Mouse (Mus musculus) heart, postnatal 14 days (tissue): ENCODE results near the gene Dkk3. TPM values are rescaled to one million over a fixed set of nuclear protein-coding genes. Genes with fewer than 3 reads are reported as not detected.
A peak's percentile ranks its signal among the peaks of the same experiment; 100 is the strongest.
"Not testable (repeated sequence)": the region's sequence is repeated elsewhere in the genome, so short reads cannot be mapped to it uniquely, and the experiment has no call there.

Experiments
- DNase-seq, 2 experiments: peaks; one replicate each; pipeline ENCODE4 v3.0.0; 2021 to 2022
- intact Hi-C: fragments of 180-260 bp; cut with DNase I; formaldehyde crosslinking; loops from one replicate; pipeline ENCODE4 v1.15.1; 2025
- total RNA-seq, 2 experiments: library from RNA; stranded (reverse); gene quantifications; 2 replicates each; pipeline ENCODE4 v1.2.3; 2021

Gene Dkk3
- total RNA-seq, 2 experiments from 2014 or later: 21.3 to 48.5 TPM

DNA sequence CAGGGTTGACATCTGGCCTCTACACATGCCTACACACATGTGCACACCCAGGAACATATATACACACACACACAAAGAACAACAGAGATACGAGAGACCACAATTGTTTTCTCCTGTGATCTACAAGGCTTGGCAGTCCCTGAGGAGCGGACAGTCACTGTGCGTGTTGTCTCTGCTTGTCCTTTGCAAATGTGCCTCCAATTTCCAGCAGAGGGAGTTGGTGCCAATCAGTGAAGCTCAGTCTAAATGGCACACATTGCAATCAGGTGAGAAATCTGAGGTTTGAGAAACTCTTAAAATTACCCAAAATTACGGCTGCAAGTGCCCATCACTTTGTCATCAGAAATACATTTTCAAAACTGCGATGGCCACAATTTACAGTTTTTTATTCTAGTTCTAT, 25.6 kb downstream of the Dkk3 start:
- DNase-seq: no peak
- intact Hi-C loops: no loop called here

DNA sequence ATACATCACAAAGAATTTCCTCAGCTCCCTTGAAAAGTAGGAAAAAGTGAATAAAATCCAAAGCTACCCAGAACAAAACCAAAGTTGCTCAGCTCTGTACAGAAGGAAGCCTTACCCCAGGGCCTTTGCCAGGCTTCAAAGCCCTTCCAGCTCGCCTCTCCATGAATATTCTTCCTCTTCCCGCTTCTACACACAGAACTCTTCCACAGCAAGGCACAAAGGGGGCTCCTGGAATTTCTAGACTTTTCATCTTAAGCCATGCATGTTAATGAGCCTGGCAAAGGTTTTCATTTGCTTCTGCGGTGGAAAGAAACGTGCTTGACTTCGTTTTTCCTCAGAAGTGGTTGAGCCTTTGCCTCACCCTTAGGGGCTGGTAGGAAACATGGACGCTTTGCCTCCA, 26.9 kb downstream of the Dkk3 start:
- intact Hi-C loops: no loop called here
- no peak for DNase-seq

DNA sequence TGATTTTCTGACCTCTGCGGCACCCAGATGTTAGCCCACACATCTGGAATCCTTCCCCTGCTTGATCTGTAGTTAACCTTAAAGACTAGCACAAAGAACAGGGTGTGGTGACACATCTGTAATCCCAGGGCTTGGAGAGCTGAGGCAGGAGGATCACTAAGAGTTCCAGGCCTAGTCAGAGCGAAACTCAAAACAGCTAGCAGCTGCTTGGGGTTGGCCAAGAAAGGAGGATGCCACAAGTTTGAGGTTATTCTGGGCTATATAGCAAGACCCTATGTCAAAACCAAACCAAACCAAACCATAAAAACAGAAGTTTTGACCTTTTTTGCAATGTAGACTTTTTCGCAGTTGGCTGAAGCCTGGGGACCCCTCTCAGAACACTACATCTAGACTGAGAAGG, 28.2 kb downstream of the Dkk3 start:
- no peak for DNase-seq
- intact Hi-C loops: no loop called here

GRCm38 (mm10) chr7:112129851-112130250, 29.0 kb downstream of the Dkk3 start:
- intact Hi-C loops: no loop called here
- DNase-seq: no peak

DNA sequence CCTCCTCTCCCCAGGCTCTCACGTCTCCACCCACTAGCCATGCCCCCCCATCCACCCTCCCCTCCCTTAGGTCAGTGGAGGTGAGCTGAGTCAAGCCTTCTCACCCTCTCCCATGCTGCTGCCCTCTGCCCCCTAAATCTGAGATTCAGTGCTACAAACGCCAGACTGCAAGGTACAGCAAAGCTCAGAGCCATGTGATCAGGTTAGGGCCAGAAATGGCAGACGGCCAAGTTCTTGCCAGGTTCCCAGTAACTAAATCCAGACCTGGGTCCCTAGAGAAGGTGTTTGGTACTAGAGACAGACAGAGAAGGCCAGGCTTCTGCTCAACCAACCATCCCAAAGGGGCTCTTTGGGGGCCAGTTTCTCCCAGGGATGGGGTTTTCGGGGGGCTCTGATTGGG, 30.0 kb downstream of the Dkk3 start:
- intact Hi-C loops: no loop called here

GRCm38 (mm10) chr7:112127954-112128353, 30.9 kb downstream of the Dkk3 start:
- no peak for DNase-seq
- intact Hi-C loops: no loop called here

More for the DNA sequence above, 30.0 kb downstream of the Dkk3 start:
- DNase-seq: peak; percentile 31 to 49

- no peak for DNase-seq
- intact Hi-C loops: no loop called here
Measured at GRCm38 (mm10) chr7:112127085-112127637, 31.7 kb downstream of the Dkk3 start.

GRCm38 (mm10) chr7:112125625-112126260, 33.1 kb downstream of the Dkk3 start:
- intact Hi-C loops: no loop called here
- no peak for DNase-seq

DNA sequence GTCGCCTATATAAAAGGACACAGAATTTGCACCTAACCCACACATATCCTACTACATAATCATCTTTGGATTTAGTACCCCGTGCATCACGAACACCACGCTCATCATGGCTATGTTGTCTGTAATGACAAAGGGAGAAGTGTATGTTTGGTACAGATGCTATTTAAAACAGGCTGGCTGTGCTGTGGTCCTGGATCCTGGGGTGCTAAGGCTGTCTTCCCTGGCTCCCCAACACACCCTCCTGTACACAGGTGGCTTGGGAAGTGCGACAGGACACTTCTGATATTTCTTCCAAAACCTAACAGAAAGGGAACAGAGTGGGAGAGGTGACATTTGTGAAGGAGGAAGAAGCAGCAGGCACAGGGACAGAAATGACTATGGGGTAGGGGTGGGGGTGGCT, 35.2 kb downstream of the Dkk3 start:
- DNase-seq: no peak
- intact Hi-C loops: loop anchor here (5.0 kb wide), 1 partner anchor 49 kb away; no protein-coding TSS in a partner anchor

DNA sequence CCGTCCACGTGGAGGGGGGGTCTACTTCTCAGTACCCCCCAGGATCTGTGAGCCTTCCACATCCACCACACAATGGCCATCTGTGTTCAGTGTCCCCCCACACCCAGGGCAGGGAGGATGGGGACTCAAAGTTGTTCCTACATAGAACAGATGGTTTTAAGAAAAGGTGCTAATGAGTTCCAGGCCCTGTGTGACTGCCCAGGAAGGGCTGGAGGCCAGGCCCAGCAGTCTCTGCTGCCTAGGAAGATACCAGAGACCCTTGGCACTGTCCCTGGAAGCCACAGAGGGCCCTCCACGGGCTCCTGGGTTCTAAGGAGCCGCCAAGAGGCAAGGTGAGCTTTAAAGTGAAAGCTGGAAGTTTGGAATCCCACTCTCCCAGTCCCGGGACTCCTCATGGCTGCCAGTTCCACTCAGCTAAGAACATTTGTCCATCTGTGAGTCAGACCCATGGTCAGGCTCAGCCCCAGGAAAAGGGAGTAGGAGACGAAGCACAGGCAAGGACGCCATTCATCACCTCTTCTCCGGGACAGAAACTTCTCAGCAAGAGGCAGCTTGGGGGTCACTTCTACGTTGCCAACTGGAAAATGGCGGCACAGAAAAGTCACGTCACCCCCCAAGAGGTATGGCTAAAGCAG, 36.9 kb downstream of the Dkk3 start:
- no peak for DNase-seq
- intact Hi-C loops: loop anchor here (5.0 kb wide), 1 partner anchor 50 kb away; no protein-coding TSS in a partner anchor

DNA sequence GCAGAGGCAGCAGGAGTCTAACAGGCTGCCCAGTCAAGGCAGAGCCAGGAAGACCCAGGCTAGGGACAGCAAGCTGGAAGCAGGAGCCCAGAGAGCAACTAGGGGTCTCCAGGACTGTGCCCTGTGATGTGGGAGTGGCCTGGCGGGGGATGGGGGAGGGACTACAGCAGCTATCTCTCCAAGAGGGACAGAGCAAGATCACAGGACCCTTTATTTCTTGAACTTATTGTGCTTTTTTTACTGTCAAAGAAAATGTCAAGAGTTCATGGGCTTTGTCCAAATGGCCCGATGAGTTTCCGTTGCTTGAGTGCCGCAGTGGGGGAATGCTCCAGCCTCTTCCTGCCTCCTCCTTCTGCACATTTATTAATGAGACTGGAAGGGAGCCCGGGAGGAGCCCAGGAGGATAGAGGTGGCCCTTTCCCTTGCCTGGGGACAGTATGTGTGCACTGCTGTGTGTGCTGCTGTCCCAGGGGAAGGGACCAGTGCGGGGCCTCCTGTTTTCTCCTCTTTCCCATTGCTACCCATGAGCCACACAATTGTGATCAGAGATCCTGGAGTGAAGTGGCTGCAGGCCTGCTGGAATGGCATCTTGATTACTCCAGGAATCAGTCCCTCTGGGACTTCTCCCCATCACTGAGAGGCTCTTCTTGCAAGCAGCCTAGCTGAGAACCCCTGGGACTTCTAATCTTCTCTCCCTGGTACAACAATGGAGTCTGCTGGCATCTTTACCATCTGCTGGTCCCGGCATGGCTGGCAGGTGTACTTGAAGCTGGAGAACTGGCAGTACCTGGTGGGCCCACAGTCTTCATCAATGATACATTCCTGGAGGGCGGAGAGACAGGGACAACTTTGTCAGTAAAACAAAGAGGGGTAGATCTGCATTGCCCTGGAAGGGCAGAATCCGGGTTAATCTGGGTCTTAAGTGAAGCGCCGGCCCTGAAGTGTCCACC, 37.7 kb downstream of the Dkk3 start:
- intact Hi-C loops: loop anchor here (5.0 kb wide), 1 partner anchor 51 kb away; no protein-coding TSS in a partner anchor

GRCm38 (mm10) chr7:112119248-112119647, 39.6 kb downstream of the Dkk3 start:
- intact Hi-C loops: no loop called here
- DNase-seq: no peak

More for the DNA sequence above, 37.7 kb downstream of the Dkk3 start:
- peak in 1 of 2 experiments; percentile 26 for DNase-seq

DNA sequence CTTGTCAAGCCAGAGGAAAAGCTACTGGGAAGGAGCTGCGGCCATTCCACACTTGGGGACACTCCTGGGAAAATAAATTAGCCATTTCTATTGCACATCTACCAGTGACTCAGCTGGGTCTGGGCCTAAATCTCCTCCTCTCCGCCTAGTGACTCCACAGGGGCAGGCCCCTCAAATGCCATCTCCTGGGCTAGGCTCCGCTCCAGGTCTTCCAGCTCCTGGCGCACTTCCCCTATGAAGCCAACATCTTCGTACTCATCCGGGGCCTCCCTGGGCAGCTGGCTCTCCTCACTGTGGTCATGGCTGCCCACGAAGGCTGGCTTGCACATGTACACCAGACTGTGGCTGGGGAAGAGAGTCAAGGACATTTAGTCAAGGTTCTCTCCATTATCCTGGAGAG, 40.8 kb downstream of the Dkk3 start:
- no peak for DNase-seq

GRCm38 (mm10) chr7:112117501-112117900, 41.4 kb downstream of the Dkk3 start:
- DNase-seq: no peak
- intact Hi-C loops: no loop called here

More for the DNA sequence above, 40.8 kb downstream of the Dkk3 start:
- intact Hi-C loops: no loop called here

DNA sequence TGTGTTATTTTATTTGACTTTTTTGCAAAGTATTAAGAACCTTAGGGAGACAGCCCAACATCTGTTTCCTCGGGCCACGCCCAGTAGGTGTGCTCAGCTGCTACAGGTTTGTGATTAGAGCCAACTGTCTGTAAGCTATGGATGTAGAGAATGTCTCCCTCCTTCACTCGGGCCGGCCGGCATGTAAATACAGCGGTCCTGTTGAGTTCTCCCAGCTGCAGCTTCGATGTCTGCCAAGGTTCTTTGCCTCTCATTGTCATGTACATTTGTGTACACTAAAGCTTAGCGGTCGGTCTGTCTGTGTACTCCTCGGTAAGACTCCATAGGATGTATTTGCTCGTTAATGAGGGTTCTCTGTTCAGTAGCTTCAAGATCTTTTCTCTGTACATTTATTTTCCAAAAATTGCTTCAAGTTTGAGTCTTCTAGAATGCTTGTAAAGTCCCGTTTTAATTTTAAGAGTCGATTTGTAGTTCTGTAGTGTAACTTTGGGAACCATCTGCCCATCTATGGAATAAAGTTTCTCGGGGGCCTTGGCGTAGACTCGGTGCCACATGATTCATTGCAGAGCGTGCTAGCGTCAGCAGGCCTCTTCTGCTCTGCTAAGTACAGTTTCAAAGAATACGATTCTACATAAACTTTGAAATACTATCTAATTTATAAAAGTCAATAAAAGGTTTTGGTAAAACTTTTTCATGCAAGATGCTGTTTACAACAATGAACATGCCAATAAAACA, 48.1 kb downstream of the Dkk3 start:
- DNase-seq: no peak
- intact Hi-C loops: no loop called here

GRCm38 (mm10) chr7:112108757-112109156, 50.1 kb downstream of the Dkk3 start:
- intact Hi-C loops: no loop called here
- no peak for DNase-seq

GRCm38 (mm10) chr7:112103816-112104215, 55.0 kb downstream of the Dkk3 start:
- no peak for DNase-seq
- intact Hi-C loops: no loop called here

- no peak for DNase-seq
- intact Hi-C loops: no loop called here
Measured at GRCm38 (mm10) chr7:112102933-112103332, 55.9 kb downstream of the Dkk3 start.

DNA sequence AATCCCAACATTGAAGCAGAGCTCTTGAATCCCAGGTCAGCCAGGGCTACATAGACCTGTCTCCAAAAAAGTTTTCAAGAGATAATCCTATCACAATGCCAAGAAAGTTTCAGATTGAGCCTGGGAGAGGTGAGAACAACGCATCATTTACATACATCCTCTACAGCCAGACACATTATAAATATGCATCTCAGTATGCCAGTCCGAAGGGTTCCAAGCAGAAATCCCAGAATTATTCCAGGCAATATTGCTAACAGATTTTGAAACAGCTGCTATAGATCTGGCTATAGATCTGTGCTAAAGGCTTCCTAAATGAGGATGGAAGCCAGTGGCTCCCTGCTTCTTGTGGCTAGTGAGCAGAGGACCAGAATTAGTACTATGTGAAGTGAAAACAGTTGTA, 58.0 kb downstream of the Dkk3 start:
- DNase-seq: no peak
- intact Hi-C loops: no loop called here

DNA sequence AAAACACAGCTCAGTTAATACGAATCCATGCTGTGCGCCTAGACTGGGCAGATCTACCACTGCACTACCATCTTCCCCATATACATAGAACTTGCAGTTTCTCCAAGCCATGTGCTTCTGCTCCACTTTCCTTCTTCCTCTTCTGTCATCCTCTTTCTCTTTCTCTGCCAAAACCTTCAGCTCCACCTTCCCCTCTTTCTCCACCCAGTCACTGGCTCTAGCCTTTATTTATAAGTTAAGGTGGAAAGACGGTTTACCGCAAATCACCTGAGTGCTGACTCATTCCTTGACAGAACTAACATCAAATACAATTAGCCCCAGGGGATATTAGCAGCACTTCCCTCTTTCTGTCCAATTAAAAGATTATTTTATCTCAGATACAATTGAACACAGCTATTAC, 63.9 kb downstream of the Dkk3 start:
- DNase-seq, intact Hi-C loops: not testable (repeated sequence)
